Mouse (Mus musculus) telencephalon, adult 2 months (tissue): ENCODE data around the gene Mef2a.

Experiments
- DNase-seq: peaks from one replicate; pipeline ENCODE4 v3.0.0-alpha.2; 2011; ENCODE audit warnings: low read depth, low spot score

Gene Mef2a

GRCm38 (mm10) chr7:67246067-67246466 is 126.6 kb downstream of the Mef2a start:
- DNase-seq: no peak

GRCm38 (mm10) chr7:67245255-67245654 is 127.4 kb downstream of the Mef2a start:
- no peak for DNase-seq

- DNase-seq: no peak
Observed at GRCm38 (mm10) chr7:67243894-67244282, 128.8 kb downstream of the Mef2a start.

GRCm38 (mm10) chr7:67243121-67243893 is 129.4 kb downstream of the Mef2a start:
- no peak for DNase-seq

GRCm38 (mm10) chr7:67241969-67242368 is 130.7 kb downstream of the Mef2a start:
- DNase-seq: no peak

GRCm38 (mm10) chr7:67237752-67238151 is 134.9 kb downstream of the Mef2a start:
- DNase-seq: no peak

GRCm38 (mm10) chr7:67236351-67236750 is 136.3 kb downstream of the Mef2a start:
- no peak for DNase-seq

GRCm38 (mm10) chr7:67234797-67235196 is 137.9 kb downstream of the Mef2a start:
- no peak for DNase-seq

GRCm38 (mm10) chr7:67232504-67232903 is 140.2 kb downstream of the Mef2a start:
- DNase-seq: no peak

GRCm38 (mm10) chr7:67230640-67231140 is 142.0 kb downstream of the Mef2a start:
- no peak for DNase-seq

GRCm38 (mm10) chr7:67230221-67230620 is 142.4 kb downstream of the Mef2a start:
- no peak for DNase-seq

- no peak for DNase-seq
Observed at GRCm38 (mm10) chr7:67229701-67230100, 143.0 kb downstream of the Mef2a start.

GRCm38 (mm10) chr7:67228891-67229602 is 143.6 kb downstream of the Mef2a start:
- DNase-seq: no peak

GRCm38 (mm10) chr7:67228390-67228789 is 144.3 kb downstream of the Mef2a start:
- no peak for DNase-seq

GRCm38 (mm10) chr7:67227538-67227937 is 145.1 kb downstream of the Mef2a start:
- DNase-seq: no peak

GRCm38 (mm10) chr7:67225943-67226625 is 146.6 kb downstream of the Mef2a start:
- DNase-seq: no peak

GRCm38 (mm10) chr7:67222220-67222862 is 150.3 kb downstream of the Mef2a start, which contains the start of gene Lysmd4:
Gene Lysmd4 (plus strand): TSS chr7:67222544.
- DNase-seq: peak; percentile 92

GRCm38 (mm10) chr7:67217025-67217424 is 155.6 kb downstream of the Mef2a start:
- DNase-seq: no peak

- no peak for DNase-seq
Observed at GRCm38 (mm10) chr7:67216351-67216750, 156.3 kb downstream of the Mef2a start.

- no peak for DNase-seq
Observed at GRCm38 (mm10) chr7:67213589-67213988, 159.1 kb downstream of the Mef2a start.

GRCm38 (mm10) chr7:67211971-67212370 is 160.7 kb downstream of the Mef2a start:
- DNase-seq: no peak

GRCm38 (mm10) chr7:67211341-67211740 is 161.3 kb downstream of the Mef2a start:
- DNase-seq: no peak
